Mouse (Mus musculus) E14TG2a.4 (cell line): Measurements from ENCODE around the gene Prss54.
"Not testable (repeated sequence)": the region's sequence is repeated elsewhere in the genome, so short reads cannot be mapped to it uniquely, and the experiment has no call there.

Source experiments
- H3K27me3 ChIP-seq: 2 replicates; pipeline ENCODE4 v1.6.1; 2014; ENCODE audit warnings: low read length, control low read depth; ENCODE audit not compliant: insufficient read depth
- H3K36me3 ChIP-seq: 2 replicates; pipeline ENCODE4 v1.6.1; 2014; ENCODE audit warnings: low read length, control low read depth; ENCODE audit not compliant: insufficient read depth
- H3K4me1 ChIP-seq: replicated peaks from 2 replicates; pipeline ENCODE4 v1.6.1; 2014; ENCODE audit warnings: low read depth, low read length, control low read depth
- H3K4me3 ChIP-seq: replicated peaks from 2 replicates; pipeline ENCODE4 v1.5.1; 2014; ENCODE audit warnings: mild to moderate bottlenecking, low read length
- H3K9me3 ChIP-seq: 2 replicates; pipeline ENCODE4 v1.6.1; 2014; ENCODE audit warnings: low read length, control low read depth
- CTCF ChIP-seq: conservative IDR thresholded peaks from 2 replicates; pipeline ENCODE4 v1.5.1; 2014; ENCODE audit warnings: low read length
- NANOG ChIP-seq: IDR thresholded peaks from 2 replicates; pipeline ENCODE4 v1.6.1; 2014; ENCODE audit warnings: borderline replicate concordance, low read length, mixed read lengths
- POU5F1 ChIP-seq: IDR thresholded peaks from 2 replicates; pipeline ENCODE4 v1.6.1; 2014; ENCODE audit warnings: low read length, borderline replicate concordance

The Prss54 gene

DNA sequence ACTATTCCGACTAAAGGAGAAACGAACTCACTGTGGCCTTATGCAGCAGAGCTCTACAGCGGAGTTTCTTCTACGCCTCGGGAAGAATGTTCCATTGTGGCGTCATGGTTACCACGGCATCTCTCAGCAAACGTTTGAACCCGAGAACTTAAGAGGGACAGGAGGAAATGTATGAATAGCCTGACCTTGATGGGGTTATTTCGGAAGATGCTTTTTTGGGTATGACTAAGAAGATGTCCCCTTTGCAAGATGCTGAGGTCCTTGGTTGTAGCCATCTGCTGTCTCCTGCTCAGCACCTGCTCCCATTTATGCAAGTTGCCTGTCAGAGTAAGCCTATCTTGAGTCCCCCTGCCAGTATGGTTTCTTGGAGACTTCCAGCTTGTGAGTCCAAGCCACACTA is at the start of gene Prss54:
Prss54 (minus strand) TSS at position 101 of the 400 bp plus-strand sequence.
- Histone ChIP-seq H3K36me3 (no peaks in the 10 kb centered on the region), H3K4me1 (no peaks in the 10 kb centered on the region), H3K27me3 (peaks cover 15% of the 10 kb centered on the region), H3K9me3 (peaks cover 14% of the 10 kb centered on the region), H3K4me3 (no peak within 1 kb of the TSS)
- TF ChIP-seq NANOG, result no peak
- no peak for TF ChIP-seq CTCF
- no peak for TF ChIP-seq POU5F1

DNA sequence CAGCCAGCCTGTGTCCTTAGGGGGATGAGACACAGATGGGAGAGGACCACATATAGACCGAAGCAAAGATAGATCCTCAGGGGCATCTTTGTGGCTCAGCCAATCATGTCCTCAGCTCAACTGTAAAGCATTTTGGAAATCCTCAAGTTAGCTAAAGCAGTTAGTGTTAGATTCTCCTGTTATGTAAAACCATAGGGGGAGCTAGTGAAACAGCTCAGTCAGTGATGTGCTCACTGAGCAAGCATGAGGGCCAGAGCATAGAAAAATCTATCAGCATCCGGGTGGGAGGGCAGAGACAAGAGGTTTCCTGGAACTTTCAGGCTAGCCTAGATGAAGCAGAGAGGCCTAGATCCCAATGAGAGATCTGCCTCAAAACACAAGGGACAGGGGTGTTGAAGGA is 48.7 kb upstream of the Prss54 start:
- no peak for TF ChIP-seq POU5F1
- no peak for TF ChIP-seq CTCF
- Histone ChIP-seq H3K4me3 (no peak overlapping the region), H3K4me1 (0 out of 2 replicates have a peak, but pooled peaks cover 4% of the 10 kb centered on the region), H3K27me3 (peaks cover 15% of the 10 kb centered on the region), H3K9me3 (no peaks in the 10 kb centered on the region), H3K36me3 (no peaks in the 10 kb centered on the region)

DNA sequence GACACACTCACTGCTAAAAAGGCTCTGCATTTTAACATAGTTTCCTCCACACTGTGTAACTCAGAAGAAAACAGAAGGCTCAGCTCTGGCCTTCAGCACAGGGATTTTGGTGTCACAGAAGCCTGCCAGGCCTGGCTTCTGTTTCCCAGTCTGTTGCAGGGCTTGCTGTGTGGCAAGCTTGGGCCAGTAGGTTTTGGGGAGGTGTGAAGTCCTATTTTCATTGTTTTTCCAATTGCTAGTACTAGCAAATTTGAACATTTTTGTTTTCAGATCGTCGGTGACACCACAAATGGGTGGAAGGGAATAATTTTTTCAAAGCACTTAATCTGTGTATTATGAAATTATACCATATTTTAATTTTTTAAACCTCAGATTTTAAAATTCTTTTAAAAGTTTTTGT is 43.9 kb upstream of the Prss54 start:
- Histone ChIP-seq H3K4me1 (0 out of 2 replicates have a peak, but pooled peaks cover 4% of the 10 kb centered on the region), H3K9me3 (no peaks in the 10 kb centered on the region), H3K27me3 (peaks cover 11% of the 10 kb centered on the region; the same call in 1 of the 2 replicates), H3K4me3 (no peak overlapping the region), H3K36me3 (no peaks in the 10 kb centered on the region)
- no peak for TF ChIP-seq NANOG
- no peak for TF ChIP-seq POU5F1
- TF ChIP-seq CTCF, result no peak

DNA sequence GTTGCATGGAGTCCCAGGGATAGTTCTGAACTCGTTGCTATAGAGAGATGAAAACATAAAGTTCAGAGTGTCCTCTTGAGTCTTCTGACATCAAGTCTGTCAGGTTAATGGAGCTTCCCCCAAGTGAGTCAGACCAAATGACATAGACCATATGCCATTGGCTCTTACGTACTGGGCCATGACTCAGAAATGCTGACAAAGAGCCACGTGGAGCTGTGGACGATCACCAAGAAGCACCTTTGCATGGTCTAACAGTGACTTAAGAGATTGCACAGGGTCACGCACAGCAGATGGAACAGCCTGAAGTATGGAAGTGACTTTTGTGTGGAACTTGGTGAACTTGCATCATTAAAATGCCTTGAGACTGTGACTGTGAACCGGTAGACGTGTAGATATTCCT is 40.2 kb upstream of the Prss54 start:
- peaks cover 21% of the 10 kb centered on the region for H3K4me1 ChIP-seq
- no peak overlapping the region for H3K4me3 ChIP-seq
- H3K27me3 ChIP-seq, result peaks cover 21% of the 10 kb centered on the region
- no peaks in the 10 kb centered on the region for H3K36me3 ChIP-seq
- no peak for TF ChIP-seq NANOG
- TF ChIP-seq POU5F1, result no peak
- no peak for TF ChIP-seq CTCF
- no peaks in the 10 kb centered on the region for H3K9me3 ChIP-seq

DNA sequence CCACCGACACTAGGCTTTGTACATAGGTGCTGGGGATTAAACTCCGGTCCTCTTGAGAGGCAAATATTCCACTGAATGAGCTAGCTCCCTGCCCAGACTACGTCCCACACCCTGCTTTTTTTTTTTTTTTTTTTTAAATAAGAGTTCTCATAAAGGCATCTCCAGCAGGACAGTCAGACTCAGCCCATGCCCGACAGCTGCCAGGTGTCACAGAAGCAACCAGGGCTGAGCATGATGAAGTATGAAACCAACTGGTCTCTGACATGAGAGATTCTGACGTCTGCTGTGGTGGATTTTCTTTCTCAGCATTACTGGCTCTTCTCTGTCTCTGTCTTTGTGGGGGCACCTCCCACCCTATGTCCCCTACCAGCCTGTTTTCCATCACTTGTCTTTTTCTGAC is 35.6 kb upstream of the Prss54 start:
- peaks cover 34% of the 10 kb centered on the region for H3K27me3 ChIP-seq
- no peak for TF ChIP-seq POU5F1
- TF ChIP-seq CTCF, result no peak
- TF ChIP-seq NANOG, result no peak
- H3K36me3 ChIP-seq, result no peaks in the 10 kb centered on the region
- H3K9me3 ChIP-seq, result no peaks in the 10 kb centered on the region
- H3K4me1 ChIP-seq, result peaks cover 56% of the 10 kb centered on the region
- H3K4me3 ChIP-seq, result no peak overlapping the region

DNA sequence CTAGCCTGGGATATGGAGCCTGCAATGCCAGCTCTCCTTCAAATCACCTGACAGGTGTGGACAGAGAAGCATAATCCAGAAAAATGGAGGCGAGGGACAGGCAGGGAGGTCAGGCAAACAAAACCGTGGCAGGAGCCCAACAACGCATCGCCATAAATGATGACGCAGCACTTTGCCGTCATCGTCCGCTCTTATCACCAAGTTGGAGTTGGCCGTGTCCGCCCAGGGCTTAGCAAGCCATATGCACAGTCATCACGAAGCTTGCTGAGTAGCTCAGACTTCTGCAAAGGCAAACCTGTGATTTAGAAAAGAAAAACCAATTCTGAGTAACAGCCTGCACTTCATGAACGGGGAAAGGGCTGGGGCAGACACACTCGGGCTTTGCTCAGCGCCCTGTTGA is 34.6 kb upstream of the Prss54 start:
- TF ChIP-seq CTCF (no peak), NANOG (no peak), POU5F1 (no peak)
- H3K4me3 ChIP-seq, result peak overlapping the region; percentile 26; the same call in 1 of the 2 replicates
- H3K9me3 ChIP-seq, result no peaks in the 10 kb centered on the region
- H3K27me3 ChIP-seq, result peaks cover 34% of the 10 kb centered on the region
- H3K36me3 ChIP-seq, result no peaks in the 10 kb centered on the region
- peaks cover 56% of the 10 kb centered on the region for H3K4me1 ChIP-seq

DNA sequence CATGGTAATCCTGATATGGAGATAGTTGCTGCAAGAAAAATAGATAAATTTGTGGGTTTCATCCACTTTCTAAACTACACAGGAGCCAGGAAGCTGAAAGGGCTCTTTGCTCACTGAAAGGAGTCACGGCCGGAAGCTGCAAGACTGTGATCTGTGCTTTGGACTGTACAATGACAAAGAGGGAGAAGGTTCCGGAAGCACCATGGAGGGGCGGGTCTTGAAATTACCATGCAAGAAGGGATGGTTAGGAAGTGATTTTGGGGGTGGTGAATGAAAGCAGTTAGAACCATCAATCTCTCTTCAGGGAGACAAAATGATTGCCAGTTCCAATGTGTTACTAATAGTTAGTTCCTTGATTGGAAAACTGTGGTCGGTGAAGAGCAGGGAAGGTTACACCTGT is 33.3 kb upstream of the Prss54 start:
- no peaks in the 10 kb centered on the region for H3K36me3 ChIP-seq
- no peak overlapping the region for H3K4me3 ChIP-seq
- TF ChIP-seq NANOG (peak; percentile 75), POU5F1 (no peak)
- no peaks in the 10 kb centered on the region for H3K9me3 ChIP-seq
- H3K27me3 ChIP-seq, result peaks cover 34% of the 10 kb centered on the region
- H3K4me1 ChIP-seq, result peaks cover 56% of the 10 kb centered on the region

DNA sequence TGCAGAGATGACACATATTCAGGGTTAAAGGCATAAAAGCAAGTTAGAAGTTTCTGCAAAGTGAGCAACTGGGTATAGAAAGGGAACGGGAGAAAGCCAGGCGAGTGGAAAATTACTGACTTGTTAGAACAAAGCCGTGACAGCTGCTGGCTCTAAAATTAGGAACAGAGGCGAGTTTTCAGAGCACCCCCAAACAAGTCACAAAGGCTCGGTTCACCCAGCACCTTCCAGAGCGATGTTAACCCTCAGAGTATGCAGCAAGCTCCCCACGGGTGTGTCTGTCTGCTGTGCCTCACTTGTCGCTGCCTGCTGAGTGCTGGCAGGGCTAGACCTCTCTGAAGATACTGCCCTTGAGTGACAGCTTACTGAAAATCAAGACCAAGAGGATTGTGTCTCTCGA is 31.1 kb upstream of the Prss54 start:
- Histone ChIP-seq H3K9me3 (no peaks in the 10 kb centered on the region), H3K4me3 (no peak overlapping the region), H3K4me1 (peaks cover 45% of the 10 kb centered on the region), H3K36me3 (no peaks in the 10 kb centered on the region), H3K27me3 (peaks cover 20% of the 10 kb centered on the region)
- TF ChIP-seq NANOG (no peak), CTCF (no peak), POU5F1 (no peak)

DNA sequence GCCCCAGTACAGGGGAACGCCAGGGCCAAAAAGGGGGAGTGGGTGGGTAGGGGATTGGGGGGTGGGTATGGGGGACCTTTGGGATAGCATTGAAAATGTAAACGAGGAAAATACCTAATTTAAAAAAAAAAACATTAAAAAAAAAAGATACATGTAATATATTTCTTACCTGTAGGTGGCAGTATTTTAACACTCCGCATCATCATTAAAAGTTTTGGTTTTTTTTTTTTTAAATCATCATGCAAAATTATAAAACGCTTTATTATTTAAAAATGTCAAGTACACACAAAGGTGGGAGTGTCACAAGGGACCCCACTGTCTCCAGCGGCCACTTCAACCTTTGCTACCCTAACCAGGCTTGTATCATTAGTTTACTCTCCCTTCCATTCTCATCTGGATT is 30.4 kb upstream of the Prss54 start:
- H3K9me3 ChIP-seq, H3K4me3 ChIP-seq, H3K36me3 ChIP-seq: not testable (repeated sequence)
- peaks cover 44% of the 10 kb centered on the region for H3K4me1 ChIP-seq
- peaks cover 14% of the 10 kb centered on the region for H3K27me3 ChIP-seq
- peak; percentile 15; the same call in 1 of the 2 replicates for TF ChIP-seq CTCF
